Mouse (Mus musculus): ENCODE measurements around the gene 0610040J01Rik.

0610040J01Rik gene

GRCm38 (mm10) chr5:63811819-63812508 is at the start of gene 0610040J01Rik:
TSS of gene 0610040J01Rik (plus strand) at chr5:63812363.
- DNase-seq: peak; percentile 82

- no peak for DNase-seq
Measured at GRCm38 (mm10) chr5:63765886-63766285, 46.3 kb upstream of the 0610040J01Rik start.

GRCm38 (mm10) chr5:63766715-63767114 is 45.4 kb upstream of the 0610040J01Rik start:
- DNase-seq: peak; percentile 67

GRCm38 (mm10) chr5:63767464-63767863 is 44.7 kb upstream of the 0610040J01Rik start:
- peak; percentile 27 for DNase-seq

GRCm38 (mm10) chr5:63768220-63768619 is 43.9 kb upstream of the 0610040J01Rik start:
- no peak for DNase-seq

- DNase-seq: no peak
Measured at GRCm38 (mm10) chr5:63772971-63773370, 39.2 kb upstream of the 0610040J01Rik start.

GRCm38 (mm10) chr5:63773603-63774002 is 38.6 kb upstream of the 0610040J01Rik start:
- DNase-seq: no peak

GRCm38 (mm10) chr5:63788156-63788826 is 23.9 kb upstream of the 0610040J01Rik start:
- DNase-seq: no peak

GRCm38 (mm10) chr5:63812509-63812865 is 324 bp downstream of the 0610040J01Rik start:
- no peak for DNase-seq

- no peak for DNase-seq
Measured at GRCm38 (mm10) chr5:63816643-63817042, 4.5 kb downstream of the 0610040J01Rik start.

- no peak for DNase-seq
Measured at GRCm38 (mm10) chr5:63817270-63817669, 5.1 kb downstream of the 0610040J01Rik start.

GRCm38 (mm10) chr5:63818975-63819374 is 6.8 kb downstream of the 0610040J01Rik start:
- no peak for DNase-seq

- no peak for DNase-seq
Measured at GRCm38 (mm10) chr5:63819519-63819918, 7.4 kb downstream of the 0610040J01Rik start.

- peak; percentile 34 for DNase-seq
Measured at GRCm38 (mm10) chr5:63821176-63821575, 9.0 kb downstream of the 0610040J01Rik start.

GRCm38 (mm10) chr5:63821860-63822259 is 9.7 kb downstream of the 0610040J01Rik start:
- no peak for DNase-seq

- peak; percentile 47 for DNase-seq
Measured at GRCm38 (mm10) chr5:63823362-63824332, 11.5 kb downstream of the 0610040J01Rik start.

GRCm38 (mm10) chr5:63824599-63825350 is 12.6 kb downstream of the 0610040J01Rik start:
- DNase-seq: no peak

GRCm38 (mm10) chr5:63825881-63826280 is 13.7 kb downstream of the 0610040J01Rik start:
- DNase-seq: no peak

- peak; percentile 51 for DNase-seq
Measured at GRCm38 (mm10) chr5:63827006-63827405, 14.8 kb downstream of the 0610040J01Rik start.

GRCm38 (mm10) chr5:63827415-63828053 is 15.4 kb downstream of the 0610040J01Rik start:
- peak; percentile 27 for DNase-seq

- no peak for DNase-seq
Measured at GRCm38 (mm10) chr5:63828380-63829185, 16.4 kb downstream of the 0610040J01Rik start.
